Mouse (Mus musculus): ENCODE results near the gene Calu. TPM values are rescaled to one million over a fixed set of nuclear protein-coding genes. Genes with fewer than 3 reads are reported as not detected.
"Not testable (repeated sequence)": the region's sequence is repeated elsewhere in the genome, so short reads cannot be mapped to it uniquely, and the experiment has no call there.

Calu gene
- total and polyA plus RNA-seq, 2 experiments from 2014 or later, result 287 to 296 TPM

DNA sequence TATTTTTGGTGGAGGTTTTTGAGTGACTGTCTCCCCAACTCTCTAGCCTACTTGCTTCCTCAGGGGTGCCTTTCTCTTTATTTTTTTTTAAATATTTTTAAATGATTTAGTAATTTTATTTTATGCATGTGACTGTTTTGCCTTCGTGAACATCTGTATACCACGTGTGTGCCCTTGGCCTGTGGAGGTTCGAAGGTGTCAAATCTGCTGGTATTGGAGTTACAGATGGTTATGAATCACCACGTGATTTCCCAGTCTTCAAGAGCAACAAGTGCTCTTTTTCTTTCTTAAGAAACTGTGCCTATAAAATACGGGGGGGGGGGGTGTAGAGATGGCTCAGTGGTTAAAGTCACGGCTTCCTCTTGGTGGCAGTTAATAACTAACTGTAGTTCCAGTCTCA, 26.3 kb upstream of the Calu start:
- Histone ChIP-seq H3K27ac (ENCODE audit: low read depth) (no peak overlapping the region), H3K4me2 (ENCODE audit: low read depth, low read length) (no peak overlapping the region), H3K4me1 (ENCODE audit: control insufficient read depth, insufficient read depth) (no peaks in the 10 kb centered on the region), H3K9me3 (replicated peaks; ENCODE audit: control insufficient read depth, low read length) (no peaks in the 10 kb centered on the region), H3K36me3 (replicated peaks; ENCODE audit: control insufficient read depth, insufficient read depth, low read length) (no peaks in the 10 kb centered on the region), H3K9ac (replicated peaks; ENCODE audit: low read depth, low read length) (no peak overlapping the region), H3K4me3 (ENCODE audit: low read depth, low read length) (no peak overlapping the region), H3K27me3 (ENCODE audit: control insufficient read depth, insufficient read depth, low read length) (no peaks in the 10 kb centered on the region)
- TF ChIP-seq EP300 (IDR thresholded peaks at IDR 0.05; ENCODE audit: low read depth) (no peak), CTCF (IDR thresholded peaks at IDR 0.05; ENCODE audit: low read depth) (no peak)
- ATAC-seq (ENCODE audit: insufficient read depth, low read depth) (no peak), DNase-seq (ENCODE audit: low spot score) (no peak)
- 77% methylated on average over 6 of the region's 6 CpGs for WGBS

DNA sequence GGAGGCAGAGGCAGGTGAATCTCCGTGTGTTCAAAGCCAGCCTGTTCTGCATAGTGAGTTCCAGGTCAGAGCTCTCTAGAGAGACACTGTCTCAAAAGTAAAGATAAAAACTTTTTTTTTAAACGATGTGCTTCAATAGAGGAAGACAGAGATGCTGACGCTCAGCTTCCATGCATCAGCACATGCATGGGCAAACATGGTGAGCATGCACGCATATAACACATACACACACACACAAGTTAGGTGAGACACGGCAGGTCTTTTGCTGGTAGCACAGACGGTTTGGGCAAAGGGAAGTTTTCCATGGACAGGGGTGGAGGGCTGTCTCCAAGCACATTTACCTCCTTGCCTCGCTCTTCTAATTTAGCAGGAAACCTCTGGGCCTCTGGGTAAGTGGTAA, 25.7 kb upstream of the Calu start:
- Histone ChIP-seq H3K27me3 (ENCODE audit: control insufficient read depth, insufficient read depth, low read length) (no peaks in the 10 kb centered on the region), H3K9ac (replicated peaks; ENCODE audit: low read depth, low read length) (no peak overlapping the region), H3K27ac (ENCODE audit: low read depth) (no peak overlapping the region), H3K36me3 (replicated peaks; ENCODE audit: control insufficient read depth, insufficient read depth, low read length) (no peaks in the 10 kb centered on the region), H3K9me3 (replicated peaks; ENCODE audit: control insufficient read depth, low read length) (no peaks in the 10 kb centered on the region), H3K4me2 (ENCODE audit: low read depth, low read length) (no peak overlapping the region), H3K4me3 (ENCODE audit: low read depth, low read length) (no peak overlapping the region), H3K4me1 (ENCODE audit: control insufficient read depth, insufficient read depth) (no peaks in the 10 kb centered on the region)
- no peak for ATAC-seq (ENCODE audit: insufficient read depth, low read depth)
- 83% methylated on average over 7 of the region's 7 CpGs for WGBS
- DNase-seq (ENCODE audit: low spot score), result no peak
- TF ChIP-seq CTCF (IDR thresholded peaks at IDR 0.05; ENCODE audit: low read depth), result no peak
- TF ChIP-seq EP300 (IDR thresholded peaks at IDR 0.05; ENCODE audit: low read depth), result no peak

DNA sequence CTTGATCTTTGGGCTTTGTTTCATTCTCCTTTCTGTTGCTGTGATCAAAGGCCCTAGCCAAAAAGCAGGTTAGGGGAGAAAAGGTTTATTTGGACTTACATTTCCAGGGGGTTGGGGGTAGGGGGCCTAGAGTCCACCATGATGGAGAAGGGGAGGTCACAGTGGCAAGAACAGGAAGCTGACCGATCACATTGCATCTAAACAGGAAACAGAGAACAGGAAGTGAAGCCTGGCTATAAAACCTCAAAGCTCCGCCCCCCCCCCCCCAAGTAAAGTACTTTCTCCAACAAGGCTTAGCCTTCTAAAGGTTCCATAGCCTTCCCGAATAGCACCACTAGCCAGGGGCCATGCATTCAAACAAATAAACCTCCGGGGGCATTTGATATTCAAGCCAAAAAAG, 25.1 kb upstream of the Calu start:
- H3K9me3 ChIP-seq (replicated peaks; ENCODE audit: control insufficient read depth, low read length), result no peaks in the 10 kb centered on the region
- no peak overlapping the region for H3K4me3 ChIP-seq (ENCODE audit: low read depth, low read length)
- WGBS, result 53% methylated on average over 4 of the region's 4 CpGs
- ATAC-seq (ENCODE audit: insufficient read depth, low read depth), result no peak
- H3K27me3 ChIP-seq (ENCODE audit: control insufficient read depth, insufficient read depth, low read length), result no peaks in the 10 kb centered on the region
- no peaks in the 10 kb centered on the region for H3K36me3 ChIP-seq (replicated peaks; ENCODE audit: control insufficient read depth, insufficient read depth, low read length)
- H3K27ac ChIP-seq (ENCODE audit: low read depth), result no peak overlapping the region
- H3K4me2 ChIP-seq (ENCODE audit: low read depth, low read length), result no peak overlapping the region
- no peak overlapping the region for H3K9ac ChIP-seq (replicated peaks; ENCODE audit: low read depth, low read length)
- H3K4me1 ChIP-seq (ENCODE audit: control insufficient read depth, insufficient read depth), result no peaks in the 10 kb centered on the region
- DNase-seq (ENCODE audit: low spot score), result no peak
- TF ChIP-seq EP300 (IDR thresholded peaks at IDR 0.05; ENCODE audit: low read depth) (no peak), CTCF (IDR thresholded peaks at IDR 0.05; ENCODE audit: low read depth) (no peak)

DNA sequence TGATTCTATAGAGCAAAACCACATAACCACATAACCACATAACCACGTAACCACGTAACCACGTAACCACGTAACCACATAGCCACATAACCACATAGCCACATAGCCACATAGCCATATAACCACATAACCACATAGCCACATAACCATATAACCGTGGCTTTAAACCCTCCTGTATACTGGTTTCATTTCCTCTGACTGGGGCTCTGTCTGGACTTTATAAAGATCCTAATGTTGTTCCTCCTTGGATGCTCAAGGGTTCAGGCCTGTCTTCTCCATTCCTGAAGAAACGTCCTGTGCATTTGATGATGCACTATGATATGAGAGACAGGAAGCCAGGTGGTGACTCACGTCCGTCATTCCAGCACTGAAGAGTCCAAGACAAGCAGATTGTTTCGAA, 20.9 kb upstream of the Calu start:
- Histone ChIP-seq H3K36me3 (replicated peaks; ENCODE audit: control insufficient read depth, insufficient read depth, low read length) (no peaks in the 10 kb centered on the region), H3K9me3 (replicated peaks; ENCODE audit: control insufficient read depth, low read length) (no peaks in the 10 kb centered on the region), H3K4me1 (ENCODE audit: control insufficient read depth, insufficient read depth) (no peaks in the 10 kb centered on the region), H3K27me3 (ENCODE audit: control insufficient read depth, insufficient read depth, low read length) (no peaks in the 10 kb centered on the region), H3K4me3 (ENCODE audit: low read depth, low read length) (no peak overlapping the region), H3K4me2 (ENCODE audit: low read depth, low read length) (no peak overlapping the region), H3K27ac (ENCODE audit: low read depth) (no peak overlapping the region), H3K9ac (replicated peaks; ENCODE audit: low read depth, low read length) (no peak overlapping the region)
- DNase-seq (ENCODE audit: low spot score) (no peak), ATAC-seq (ENCODE audit: insufficient read depth, low read depth) (no peak)
- 79% methylated on average over 9 of the region's 9 CpGs for WGBS
- no peak for TF ChIP-seq EP300 (IDR thresholded peaks at IDR 0.05; ENCODE audit: low read depth)
- TF ChIP-seq CTCF (IDR thresholded peaks at IDR 0.05; ENCODE audit: low read depth), result no peak

DNA sequence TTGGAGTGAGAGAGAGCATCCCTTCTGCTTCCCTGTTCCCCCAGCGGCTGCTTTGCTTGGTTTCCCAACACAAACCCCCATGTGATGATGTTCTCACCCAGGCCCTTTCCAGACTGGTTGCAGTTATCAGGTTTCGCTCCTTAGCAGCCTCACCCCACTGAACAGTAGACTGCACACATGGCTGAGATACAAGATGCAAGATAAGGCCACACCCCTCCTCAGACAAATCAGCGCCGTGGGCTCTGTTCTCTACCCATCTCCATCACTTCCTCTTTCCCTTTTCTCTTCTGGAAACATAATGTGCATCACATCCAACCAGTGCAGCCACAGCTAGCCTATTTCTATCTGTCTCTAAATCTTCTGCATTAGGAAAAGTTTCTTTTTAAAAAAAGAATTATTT, 18.4 kb upstream of the Calu start:
- no peaks in the 10 kb centered on the region for H3K36me3 ChIP-seq (replicated peaks; ENCODE audit: control insufficient read depth, insufficient read depth, low read length)
- H3K27me3 ChIP-seq (ENCODE audit: control insufficient read depth, insufficient read depth, low read length), result no peaks in the 10 kb centered on the region
- ATAC-seq (ENCODE audit: insufficient read depth, low read depth) (no peak), DNase-seq (ENCODE audit: low spot score) (no peak)
- H3K9me3 ChIP-seq (replicated peaks; ENCODE audit: control insufficient read depth, low read length), result no peaks in the 10 kb centered on the region
- 47% methylated on average over 4 of the region's 4 CpGs for WGBS
- TF ChIP-seq EP300 (IDR thresholded peaks at IDR 0.05; ENCODE audit: low read depth), result no peak
- no peak for TF ChIP-seq CTCF (IDR thresholded peaks at IDR 0.05; ENCODE audit: low read depth)
- H3K4me1 ChIP-seq (ENCODE audit: control insufficient read depth, insufficient read depth), result no peaks in the 10 kb centered on the region
- no peak overlapping the region for H3K4me3 ChIP-seq (ENCODE audit: low read depth, low read length)
- H3K4me2 ChIP-seq (ENCODE audit: low read depth, low read length), result no peak overlapping the region
- H3K9ac ChIP-seq (replicated peaks; ENCODE audit: low read depth, low read length), result no peak overlapping the region
- H3K27ac ChIP-seq (ENCODE audit: low read depth), result no peak overlapping the region

DNA sequence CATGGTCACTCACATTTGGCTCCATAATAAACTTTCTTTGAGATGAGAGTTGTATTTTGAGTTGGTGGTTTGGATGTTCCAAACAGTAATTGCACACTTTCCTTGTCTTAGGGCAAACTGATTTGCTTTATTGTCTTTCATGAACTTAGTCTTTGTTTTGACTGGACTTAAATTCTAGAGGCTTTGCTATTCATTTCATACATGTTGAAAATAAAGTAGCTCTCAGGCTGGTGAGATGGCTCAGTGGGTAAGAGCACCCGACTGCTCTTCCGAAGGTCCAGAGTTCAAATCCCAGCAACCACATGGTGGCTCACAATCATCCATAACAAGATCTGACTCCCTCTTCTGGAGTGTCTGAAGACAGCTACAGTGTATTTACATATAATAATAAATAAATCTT, 1.4 kb upstream of the Calu start:
- 97% methylated on average over 2 of the region's 2 CpGs for WGBS
- not testable (repeated sequence) for H3K36me3 ChIP-seq (replicated peaks; ENCODE audit: control insufficient read depth, insufficient read depth, low read length); DNase-seq (ENCODE audit: low spot score); H3K27ac ChIP-seq (ENCODE audit: low read depth); H3K4me3 ChIP-seq (ENCODE audit: low read depth, low read length); H3K9ac ChIP-seq (replicated peaks; ENCODE audit: low read depth, low read length); ATAC-seq (ENCODE audit: insufficient read depth, low read depth); H3K9me3 ChIP-seq (replicated peaks; ENCODE audit: control insufficient read depth, low read length); H3K4me2 ChIP-seq (ENCODE audit: low read depth, low read length); H3K27me3 ChIP-seq (ENCODE audit: control insufficient read depth, insufficient read depth, low read length)
- peaks cover 16% of the 10 kb centered on the region for H3K4me1 ChIP-seq (ENCODE audit: control insufficient read depth, insufficient read depth)

Measured in heart, postnatal 0 days (tissue).